Comparison of ENCODE assay signal across 23 mouse cellular contexts in the genomic region with DNA sequence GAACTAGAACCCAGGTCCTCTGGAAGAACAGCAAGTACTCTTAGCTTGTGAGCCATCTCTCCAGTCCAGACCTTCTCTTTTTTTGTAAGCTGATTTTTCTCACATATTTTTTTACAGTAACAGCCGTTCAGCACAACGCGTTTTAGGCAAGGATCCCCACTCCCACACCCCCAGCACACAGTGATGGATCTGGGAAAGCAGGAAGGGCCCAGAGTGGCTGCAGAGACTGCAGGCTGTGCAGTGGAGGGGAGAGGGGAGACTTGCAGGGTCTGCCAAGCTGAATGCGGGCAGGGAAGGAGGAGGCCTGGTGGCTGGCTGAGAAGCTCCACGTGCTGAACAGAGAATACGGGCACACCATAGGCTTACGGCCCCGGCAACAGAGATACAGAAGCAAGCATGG.
DNase-seq lines count a peak whose midpoint lies in the region; ATAC-seq lines count a peak whose summit lies in the region.
"Had no signal": no experiment of that assay in that cellular context is flagged by ENCODE, and none has a peak within 500 bp of the region (broad histone marks: within the 10 kb centered on the region; RNA-seq: fewer than 3 reads in every experiment).

No protein-coding gene starts in this region.

- ATAC-seq in heart, embryonic 11.5 days (replicated peaks; ENCODE audit: insufficient number of reproducible peaks, low FRiP score, low TSS enrichment), result no peak
- ATAC-seq: forebrain, embryonic 13.5 days; midbrain, embryonic 15.5 days had no signal

- no peak overlapping the region for H3K27ac ChIP-seq in heart, embryonic 11.5 days (ENCODE audit: low read depth, low read length)
- H3K27ac ChIP-seq: forebrain, embryonic 13.5 days; hindbrain, embryonic 15.5 days; macrophage; midbrain, embryonic 15.5 days; neural tube, embryonic 12.5 days had no signal

- DNase-seq in heart, adult 11 months, result peak; percentile 82
- peak; percentile 51 for DNase-seq in right cerebral cortex, adult 18-20 months
- no peak for DNase-seq in right cerebral cortex, postnatal 14 days
- DNase-seq in left cerebral cortex, postnatal 14 days (ENCODE audit: low spot score in 2 of 2), result peak; percentile 34 to 50
- DNase-seq in right cerebral cortex, postnatal 25 days, result peak; percentile 41
- no peak for DNase-seq in adrenal gland, postnatal 25 days
- DNase-seq in embryo, embryonic 9.5 days (ENCODE audit: extremely low spot score), result no peak
- DNase-seq: adrenal gland, postnatal 36 days; cerebellum, adult 11 months; cerebellum, adult 9-11 months; kidney, adult 8-10 months; kidney, postnatal 10 days; retina, postnatal 1 day; spleen, adult 18-20 months had no signal

- no peak overlapping the region for H3K4me2 ChIP-seq in heart, embryonic 11.5 days
- H3K4me2 ChIP-seq: embryonic facial prominence, embryonic 13.5 days; forebrain, embryonic 13.5 days; hindbrain, embryonic 15.5 days; midbrain, embryonic 15.5 days; neural tube, embryonic 12.5 days had no signal

- WGBS in heart, embryonic 11.5 days (ENCODE audit: insufficient replicate concordance), result 88% methylated on average over 8 of the region's 8 CpGs

- H3K9ac ChIP-seq in heart, embryonic 11.5 days (ENCODE audit: low read depth, low read length), result no peak overlapping the region
- H3K9ac ChIP-seq: embryonic facial prominence, embryonic 13.5 days; forebrain, embryonic 13.5 days; hindbrain, embryonic 15.5 days; midbrain, embryonic 15.5 days; neural tube, embryonic 12.5 days had no signal

- intact Hi-C loops in left cerebral cortex, postnatal 14 days (cut with DNase I), result no loop called here

- no peaks in the 10 kb centered on the region for H3K27me3 ChIP-seq in heart, embryonic 11.5 days (ENCODE audit: control insufficient read depth, insufficient read depth, low read length)
- H3K27me3 ChIP-seq: embryonic facial prominence, embryonic 13.5 days; forebrain, embryonic 13.5 days; hindbrain, embryonic 15.5 days; midbrain, embryonic 15.5 days; neural tube, embryonic 12.5 days had no signal

- H3K9me3 ChIP-seq in heart, embryonic 11.5 days (replicated peaks; ENCODE audit: control insufficient read depth, low read length), result 0 out of 2 replicates have a peak, but pooled peaks cover 2% of the 10 kb centered on the region
- H3K9me3 ChIP-seq: forebrain, embryonic 13.5 days; heart, embryonic 10.5 days; hindbrain, embryonic 15.5 days; midbrain, embryonic 15.5 days; neural tube, embryonic 12.5 days had no signal

- H3K4me3 ChIP-seq in heart, embryonic 11.5 days (ENCODE audit: low read depth, low read length), result no peak overlapping the region
- H3K4me3 ChIP-seq: embryonic facial prominence, embryonic 13.5 days; erythroblast, embryonic 14.5 days; forebrain, embryonic 13.5 days; heart, embryonic 10.5 days; hindbrain, embryonic 15.5 days; midbrain, embryonic 15.5 days; neural tube, embryonic 12.5 days had no signal

- peaks cover 50% of the 10 kb centered on the region for H3K4me1 ChIP-seq in heart, embryonic 11.5 days (ENCODE audit: control insufficient read depth, insufficient read depth, low read length)
- H3K4me1 ChIP-seq: forebrain, embryonic 13.5 days; hindbrain, embryonic 15.5 days had no signal

- no peaks in the 10 kb centered on the region for H3K36me3 ChIP-seq in heart, embryonic 11.5 days (ENCODE audit: control insufficient read depth, insufficient read depth, low read length)
- H3K36me3 ChIP-seq: embryonic facial prominence, embryonic 13.5 days; heart, embryonic 10.5 days; hindbrain, embryonic 15.5 days; midbrain, embryonic 15.5 days; neural tube, embryonic 12.5 days had no signal

Comparison
In these comparisons a context has a peak if more than half of its experiments do, and no peak if none do; other contexts are left out.
1. DNase-seq: peak in heart, adult 11 months (single experiment), right cerebral cortex, adult 18-20 months (single experiment), left cerebral cortex, postnatal 14 days (2 of 2) and right cerebral cortex, postnatal 25 days (single experiment); none in right cerebral cortex, postnatal 14 days (single experiment), adrenal gland, postnatal 25 days (single experiment) and embryo, embryonic 9.5 days (single experiment).